Mouse (Mus musculus) hindbrain, embryonic 11.5 days (tissue): ENCODE measurements around the gene Grsf1. TPM values are rescaled to one million over a fixed set of nuclear protein-coding genes. Genes with fewer than 3 reads are reported as not detected.

Experiments
- ATAC-seq: fragments of 200-750 bp; cut with Nextera tagmentation; 2 replicates; pipeline ENCODE4 v1.8.0; 2017; ENCODE audit warnings: mild to moderate bottlenecking, moderate TSS enrichment, moderate library complexity; ENCODE audit not compliant: low FRiP score
- DNase-seq: peaks from one replicate; pipeline ENCODE4 v3.0.0-alpha.2; 2015; ENCODE audit warnings: low spot score
- H3K27ac ChIP-seq: fragments of 300-500 bp; sonication (generic); 2 replicates; pipeline ENCODE4 v1.5.1; 2014; ENCODE audit warnings: mild to moderate bottlenecking, low read depth, low read length
- H3K27me3 ChIP-seq: fragments of 300-500 bp; sonication (generic); 2 replicates; pipeline ENCODE4 v1.6.1; 2014; ENCODE audit warnings: mild to moderate bottlenecking, low read length, moderate library complexity, mixed read lengths; ENCODE audit not compliant: control insufficient read depth, insufficient read depth
- H3K36me3 ChIP-seq: fragments of 300-500 bp; sonication (generic); 2 replicates; pipeline ENCODE4 v1.6.1; 2014; ENCODE audit warnings: mild to moderate bottlenecking, low read length, moderate library complexity, mixed read lengths; ENCODE audit not compliant: control insufficient read depth, insufficient read depth
- H3K4me1 ChIP-seq: fragments of 300-500 bp; sonication (generic); replicated peaks from 2 replicates; pipeline ENCODE4 v1.6.1; 2014; ENCODE audit warnings: low read length, mixed read lengths; ENCODE audit not compliant: control insufficient read depth, insufficient read depth
- H3K4me2 ChIP-seq: fragments of 300-500 bp; sonication (generic); replicated peaks from 2 replicates; pipeline ENCODE4 v1.6.1; 2014; ENCODE audit warnings: mild to moderate bottlenecking, low read depth, low read length
- H3K4me3 ChIP-seq: fragments of 300-500 bp; sonication (generic); 2 replicates; pipeline ENCODE4 v1.5.1; 2014; ENCODE audit warnings: low read depth, low read length
- H3K9ac ChIP-seq: fragments of 300-500 bp; sonication (generic); 2 replicates; pipeline ENCODE4 v1.6.1; 2014; ENCODE audit warnings: low read depth, low read length
- H3K9me3 ChIP-seq: fragments of 300-500 bp; sonication (generic); 2 replicates; pipeline ENCODE4 v1.6.1; 2016; ENCODE audit warnings: low read length; ENCODE audit not compliant: control insufficient read depth
- WGBS: fragments of 180-500 bp; shearing (Covaris S2); extraction: QIAGEN DNeasy Blood & Tissue Kit; methylation state at CpG from one replicate; pipeline ENCODE4 v1.1.7; 2014; 5-methylcytosine and 5-hydroxymethylcytosine counted together
- polyA plus RNA-seq: library from polyadenylated mRNA; unstranded; fragments of >200 nt; fragmentation: Nextera tagmentation; extraction: Ambion mirVana; gene quantifications from 2 replicates; pipeline ENCODE4 v1.2.1, GENCODE M21; 2014

Gene Grsf1
- polyA plus RNA-seq, 1 experiment from 2014 or later: 96.5 TPM

DNA sequence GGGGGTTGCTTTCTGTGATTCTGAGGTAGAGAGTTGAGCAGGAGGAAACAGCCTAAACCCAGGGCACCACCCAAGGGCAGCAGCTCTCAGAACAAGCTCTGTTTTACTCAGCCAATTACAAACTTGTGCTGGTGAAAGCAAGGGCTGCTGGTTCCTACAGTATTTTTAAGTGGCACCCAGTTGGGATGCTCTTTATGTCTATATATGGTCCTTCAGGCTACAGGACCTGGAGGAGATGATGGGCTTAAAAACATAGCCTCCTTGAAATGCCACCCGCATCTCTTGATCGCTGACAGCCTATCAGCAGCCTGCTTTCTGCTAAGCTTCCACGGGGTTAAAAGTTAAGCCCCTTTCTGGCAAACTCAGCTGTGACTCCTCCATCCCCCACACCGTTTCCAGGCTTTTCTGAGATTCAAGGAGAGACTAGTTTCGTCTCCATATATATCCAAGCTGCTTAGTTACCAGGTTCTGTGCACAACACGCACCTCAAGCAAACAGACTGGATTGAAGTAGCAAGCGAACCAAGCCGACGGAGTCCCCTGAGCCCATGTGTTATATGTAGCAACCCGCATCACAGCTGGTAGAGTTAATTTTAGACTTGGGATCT is 35.8 kb upstream of the Grsf1 start:
- H3K4me1 ChIP-seq: no peaks in the 10 kb centered on the region
- no peak for DNase-seq
- no peak overlapping the region for H3K4me3 ChIP-seq
- no peaks in the 10 kb centered on the region for H3K36me3 ChIP-seq
- H3K27me3 ChIP-seq: no peaks in the 10 kb centered on the region
- WGBS: 35% methylated on average over 10 of the region's 10 CpGs
- no peak overlapping the region for H3K4me2 ChIP-seq
- no peak for ATAC-seq
- no peaks in the 10 kb centered on the region for H3K9me3 ChIP-seq
- H3K27ac ChIP-seq: no peak overlapping the region
- H3K9ac ChIP-seq: no peak overlapping the region

DNA sequence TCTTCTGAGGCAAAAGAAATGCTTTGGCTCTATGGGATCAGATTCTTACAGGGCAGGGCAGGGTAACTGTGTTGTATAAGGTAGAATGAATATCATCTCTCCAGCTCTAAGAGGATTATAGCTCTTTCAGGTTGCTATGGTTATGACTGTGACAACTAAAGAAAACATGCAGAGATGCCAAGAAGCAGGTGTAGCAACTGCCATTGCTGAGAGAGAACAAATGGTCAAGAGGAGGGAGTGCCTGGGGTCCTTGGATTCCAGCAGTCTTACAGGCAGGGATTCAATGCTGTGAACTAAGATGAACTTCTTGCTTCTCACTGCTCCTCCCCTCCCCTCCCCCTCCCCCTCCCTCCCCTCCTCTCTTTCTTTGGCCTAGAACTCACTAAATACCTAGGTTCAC is 35.2 kb upstream of the Grsf1 start:
- Histone ChIP-seq H3K4me1 (no peaks in the 10 kb centered on the region), H3K27me3 (no peaks in the 10 kb centered on the region), H3K27ac (no peak overlapping the region), H3K9me3 (no peaks in the 10 kb centered on the region), H3K4me2 (no peak overlapping the region), H3K4me3 (no peak overlapping the region), H3K9ac (no peak overlapping the region), H3K36me3 (no peaks in the 10 kb centered on the region)
- no peak for ATAC-seq
- DNase-seq: no peak

DNA sequence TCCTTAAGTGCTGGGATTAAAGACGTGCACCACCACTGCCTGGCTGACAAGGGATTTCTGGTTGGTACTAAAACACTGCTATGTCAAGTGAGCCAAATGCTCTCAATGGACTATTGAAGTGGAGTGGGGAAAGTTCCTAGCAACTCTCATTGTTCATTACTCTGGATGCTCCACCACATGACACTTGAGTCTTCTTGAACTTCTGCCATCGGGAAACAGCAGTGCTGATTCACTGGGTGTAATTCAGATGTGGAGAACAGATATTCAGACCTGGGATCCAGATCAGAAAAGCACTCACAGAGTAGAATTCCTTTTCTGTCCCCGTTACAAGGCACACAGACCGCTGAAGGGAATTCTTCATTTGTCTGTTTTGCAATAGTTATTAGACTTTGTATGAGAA is 27.6 kb upstream of the Grsf1 start:
- no peaks in the 10 kb centered on the region for H3K4me1 ChIP-seq
- DNase-seq (no peak), ATAC-seq (no peak)
- H3K9me3 ChIP-seq: no peaks in the 10 kb centered on the region
- no peaks in the 10 kb centered on the region for H3K27me3 ChIP-seq
- no peak overlapping the region for H3K27ac ChIP-seq
- 85% methylated on average over 4 of the region's 4 CpGs for WGBS
- H3K4me3 ChIP-seq: no peak overlapping the region
- no peaks in the 10 kb centered on the region for H3K36me3 ChIP-seq
- no peak overlapping the region for H3K9ac ChIP-seq
- H3K4me2 ChIP-seq: no peak overlapping the region

DNA sequence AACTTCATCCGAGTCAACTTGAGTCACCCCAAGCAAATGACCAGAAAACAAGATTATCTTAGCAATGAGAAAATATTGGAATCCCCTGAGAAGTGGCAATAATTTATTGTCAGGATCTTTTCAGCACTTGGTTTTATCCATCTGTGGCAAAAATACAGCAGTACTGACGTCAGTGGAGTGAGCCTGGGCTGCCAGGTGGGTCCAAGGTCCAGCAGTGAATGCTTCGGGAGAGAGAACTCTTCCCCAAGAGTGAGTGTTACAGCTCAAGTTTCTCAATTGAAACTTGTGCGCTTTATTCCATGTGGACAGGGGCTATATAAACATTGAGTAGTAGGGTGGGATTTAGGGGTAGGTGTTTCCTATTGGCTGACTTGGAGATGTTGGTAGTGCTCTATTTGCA is 26.1 kb upstream of the Grsf1 start:
- Histone ChIP-seq H3K27ac (no peak overlapping the region), H3K9me3 (no peaks in the 10 kb centered on the region), H3K9ac (no peak overlapping the region), H3K36me3 (no peaks in the 10 kb centered on the region), H3K4me3 (no peak overlapping the region), H3K4me1 (no peaks in the 10 kb centered on the region), H3K4me2 (no peak overlapping the region), H3K27me3 (no peaks in the 10 kb centered on the region)
- 80% methylated on average over 4 of the region's 4 CpGs for WGBS
- ATAC-seq: no peak
- no peak for DNase-seq

DNA sequence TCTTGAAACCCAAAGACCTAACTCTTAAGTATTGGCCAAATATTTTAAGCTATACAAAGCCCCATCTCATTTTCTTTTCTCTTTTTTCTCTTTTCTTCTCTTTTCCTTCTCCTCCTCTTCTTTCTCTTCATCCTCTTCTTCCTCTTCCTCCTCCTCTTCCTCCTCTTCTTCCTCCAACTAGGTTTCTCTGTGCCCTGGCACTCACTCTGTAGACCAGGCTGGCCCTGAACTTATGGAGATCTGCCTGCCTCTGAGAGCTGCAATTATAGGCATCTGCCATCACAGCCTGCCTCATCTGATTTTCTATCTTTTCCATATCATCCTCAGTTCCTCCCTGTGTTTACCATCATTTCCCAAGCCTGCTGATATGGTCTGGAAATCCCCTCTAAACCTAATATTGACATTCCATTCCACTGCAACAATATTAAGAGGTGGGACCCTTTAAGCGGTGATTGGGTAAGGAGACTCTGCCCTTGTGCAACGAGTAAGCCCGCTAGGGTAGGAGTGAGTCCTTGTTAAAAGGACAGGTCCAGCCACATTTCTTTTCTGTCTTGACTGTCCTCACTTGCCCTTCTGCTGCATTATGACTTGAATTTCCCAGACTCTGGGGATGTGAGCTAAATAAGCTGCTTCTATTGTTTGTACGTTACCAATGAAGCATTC is 23.4 kb upstream of the Grsf1 start:
- WGBS: 79% methylated on average over 4 of the region's 4 CpGs
- Histone ChIP-seq H3K4me3 (no peak overlapping the region), H3K27ac (no peak overlapping the region), H3K9me3 (no peaks in the 10 kb centered on the region), H3K4me2 (no peak overlapping the region), H3K9ac (no peak overlapping the region), H3K4me1 (no peaks in the 10 kb centered on the region), H3K27me3 (no peaks in the 10 kb centered on the region), H3K36me3 (no peaks in the 10 kb centered on the region)
- ATAC-seq (no peak), DNase-seq (no peak)

DNA sequence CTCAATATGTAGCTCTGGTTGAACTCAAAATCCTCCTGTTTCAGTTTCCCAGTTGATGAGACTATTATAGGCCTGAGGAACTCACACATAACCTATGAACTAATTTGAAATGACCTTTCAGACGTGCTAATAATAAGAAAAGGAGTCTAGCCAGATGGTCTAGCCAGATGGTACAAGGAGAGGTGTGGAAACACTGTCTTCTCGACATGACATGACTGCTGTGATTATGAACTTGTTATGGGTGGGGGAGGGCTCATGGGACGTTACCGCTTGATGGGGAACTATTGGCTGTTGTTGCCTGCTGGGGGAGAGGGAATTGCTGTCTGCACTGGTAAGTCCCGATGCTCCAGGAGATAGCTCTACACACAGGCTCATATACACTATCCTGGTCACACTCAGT is 21.3 kb upstream of the Grsf1 start:
- Histone ChIP-seq H3K4me2 (no peak overlapping the region), H3K4me1 (no peaks in the 10 kb centered on the region), H3K9ac (no peak overlapping the region), H3K36me3 (no peaks in the 10 kb centered on the region), H3K27ac (no peak overlapping the region), H3K4me3 (no peak overlapping the region), H3K27me3 (no peaks in the 10 kb centered on the region), H3K9me3 (no peaks in the 10 kb centered on the region)
- no peak for ATAC-seq
- WGBS: 79% methylated on average over 5 of the region's 5 CpGs
- DNase-seq: no peak

DNA sequence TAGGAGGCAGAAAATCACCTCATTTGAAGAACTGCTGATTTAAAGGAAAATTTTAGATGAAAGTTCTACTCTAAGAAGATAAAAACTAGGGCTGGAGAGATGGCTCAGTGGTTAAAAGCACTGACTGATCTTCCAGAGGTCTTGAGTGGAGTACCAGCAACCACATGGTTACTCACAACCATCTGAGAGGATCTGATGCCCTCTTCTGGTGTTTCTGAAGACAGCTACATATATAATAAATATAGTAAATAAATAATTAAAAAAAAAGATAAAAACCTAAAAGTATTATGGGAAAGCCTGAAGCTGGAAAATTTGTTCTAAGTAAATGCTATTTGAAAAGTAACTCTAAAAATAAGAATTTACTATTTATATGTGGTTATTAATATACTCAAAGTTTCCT is 17.1 kb upstream of the Grsf1 start:
- no peaks in the 10 kb centered on the region for H3K9me3 ChIP-seq
- H3K9ac ChIP-seq: no peak overlapping the region
- no peaks in the 10 kb centered on the region for H3K36me3 ChIP-seq
- H3K27ac ChIP-seq: no peak overlapping the region
- no peaks in the 10 kb centered on the region for H3K27me3 ChIP-seq
- no peaks in the 10 kb centered on the region for H3K4me1 ChIP-seq
- ATAC-seq (no peak), DNase-seq (no peak)
- no peak overlapping the region for H3K4me3 ChIP-seq
- no peak overlapping the region for H3K4me2 ChIP-seq

DNA sequence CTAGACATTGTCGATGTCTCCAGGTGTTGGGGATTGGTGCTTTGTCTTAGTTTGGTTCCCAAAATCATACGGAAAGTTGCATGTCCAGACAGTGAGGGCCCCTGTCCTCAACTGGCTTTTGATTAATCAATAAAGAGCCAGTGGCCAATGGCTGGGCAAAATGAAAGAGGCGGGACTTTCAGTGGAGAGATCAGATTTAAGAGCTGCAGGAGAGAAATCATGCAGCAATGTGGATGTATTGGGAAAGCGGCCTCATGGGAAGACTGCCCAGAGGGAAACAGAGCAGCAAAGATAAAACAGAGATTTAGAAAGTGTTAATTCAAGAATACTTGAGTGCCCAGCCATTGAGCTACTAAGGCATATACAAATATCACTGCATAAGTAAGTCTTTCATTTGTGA is 16.6 kb upstream of the Grsf1 start:
- DNase-seq: no peak
- Histone ChIP-seq H3K9me3 (no peaks in the 10 kb centered on the region), H3K4me3 (no peak overlapping the region), H3K4me2 (no peak overlapping the region), H3K27ac (no peak overlapping the region), H3K27me3 (no peaks in the 10 kb centered on the region), H3K4me1 (no peaks in the 10 kb centered on the region), H3K9ac (no peak overlapping the region), H3K36me3 (no peaks in the 10 kb centered on the region)
- WGBS: 89% methylated on average over 4 of the region's 4 CpGs
- no peak for ATAC-seq

DNA sequence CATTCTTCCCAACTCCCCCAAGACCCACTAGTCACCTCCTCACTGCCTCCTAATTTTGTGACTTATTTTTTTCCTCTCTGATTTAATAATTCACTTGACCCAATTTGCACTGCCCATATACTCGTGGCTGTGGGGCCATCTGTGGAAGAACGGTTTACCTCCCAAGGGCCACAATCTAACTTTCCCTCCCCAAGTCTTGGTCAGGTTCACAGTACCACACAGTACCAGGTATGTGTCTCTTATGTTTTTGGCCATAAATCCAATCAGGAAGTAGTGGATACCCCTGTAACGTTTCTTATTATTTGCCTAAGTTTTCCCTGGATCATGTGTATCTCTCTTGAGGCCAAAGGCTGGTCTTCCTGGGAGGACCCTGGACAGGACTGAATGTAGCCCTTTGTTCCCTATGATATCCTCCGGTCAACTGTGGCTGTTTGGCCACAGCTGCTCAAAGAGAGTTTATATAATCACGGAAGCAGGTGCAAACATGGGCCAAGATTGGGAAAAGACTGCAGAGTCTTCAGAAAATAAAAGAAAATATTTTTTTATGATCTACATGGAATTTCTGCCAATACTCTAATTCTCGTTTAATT is 15.6 kb upstream of the Grsf1 start:
- ATAC-seq (no peak), DNase-seq (no peak)
- no peak overlapping the region for H3K27ac ChIP-seq
- no peaks in the 10 kb centered on the region for H3K36me3 ChIP-seq
- no peaks in the 10 kb centered on the region for H3K27me3 ChIP-seq
- no peaks in the 10 kb centered on the region for H3K4me1 ChIP-seq
- H3K4me2 ChIP-seq: no peak overlapping the region
- 82% methylated on average over 6 of the region's 6 CpGs for WGBS
- no peak overlapping the region for H3K4me3 ChIP-seq
- no peak overlapping the region for H3K9ac ChIP-seq
- H3K9me3 ChIP-seq: no peaks in the 10 kb centered on the region
